Mouse (Mus musculus) adrenal gland, postnatal 36 days (tissue): Measurements from ENCODE around the gene Tdrd9. TPM values are rescaled to one million over a fixed set of nuclear protein-coding genes. Genes with fewer than 3 reads are reported as not detected.
"Not testable (repeated sequence)": the region's sequence is repeated elsewhere in the genome, so short reads cannot be mapped to it uniquely, and the experiment has no call there.

ENCODE experiments used
- DNase-seq, 2 experiments: peaks; one replicate each; pipeline ENCODE4 v3.0.0; 2021; ENCODE audit warnings: mixed read lengths in 1 of 2
- long read RNA-seq, 2 experiments: library from polyadenylated mRNA; stranded (forward); transcript quantifications; one replicate each; pipeline ENCODE4 v2.0.0; 2021; ENCODE audit warnings: borderline sequencing depth in 2 of 2
- total RNA-seq, 2 experiments: library from RNA; stranded (reverse); gene quantifications; 2 replicates each; pipeline ENCODE4 v1.2.3; 2021

Tdrd9 gene
- total RNA-seq: under 1 TPM in 1 of 2 experiments, not detected in 1; 0.23 TPM
- long read RNA-seq, experiment 1, partial matches to known transcripts: 0 of 1 reads
- long read RNA-seq, experiment 1, other reads (novel, unspliced or antisense): 1 of 1 reads
- long read RNA-seq, experiment 2: 0 reads

GRCm38 (mm10) chr12:111971231-111971686, at the start of gene Tdrd9:
TSS of gene Tdrd9 (plus strand) at chr12:111971559.
- DNase-seq: no peak

GRCm38 (mm10) chr12:111923117-111923516, 48.2 kb upstream of the Tdrd9 start:
- no peak for DNase-seq

GRCm38 (mm10) chr12:111927338-111927737, 44.0 kb upstream of the Tdrd9 start:
- DNase-seq: no peak

- DNase-seq: no peak
Observed at GRCm38 (mm10) chr12:111928411-111928966, 42.9 kb upstream of the Tdrd9 start.

GRCm38 (mm10) chr12:111931411-111932025, 39.8 kb upstream of the Tdrd9 start:
- DNase-seq: no peak

- no peak for DNase-seq
Observed at GRCm38 (mm10) chr12:111932513-111932912, 38.8 kb upstream of the Tdrd9 start.

GRCm38 (mm10) chr12:111933032-111933704, 38.2 kb upstream of the Tdrd9 start:
- DNase-seq: peak; percentile 56 to 69

GRCm38 (mm10) chr12:111933971-111934370, 37.4 kb upstream of the Tdrd9 start:
- no peak for DNase-seq

- peak; percentile 25 to 62 for DNase-seq
Observed at GRCm38 (mm10) chr12:111936706-111937550, 34.4 kb upstream of the Tdrd9 start.

GRCm38 (mm10) chr12:111938623-111939177, 32.7 kb upstream of the Tdrd9 start:
- DNase-seq: no peak

- no peak for DNase-seq
Observed at GRCm38 (mm10) chr12:111943421-111944064, 27.8 kb upstream of the Tdrd9 start.

GRCm38 (mm10) chr12:111944065-111944987, 27.0 kb upstream of the Tdrd9 start:
- DNase-seq: peak; percentile 36 to 44

- DNase-seq: peak; percentile 44 to 60
Observed at GRCm38 (mm10) chr12:111945115-111945514, 26.2 kb upstream of the Tdrd9 start.

- DNase-seq: not testable (repeated sequence)
Observed at GRCm38 (mm10) chr12:111945765-111946655, 25.3 kb upstream of the Tdrd9 start.

- DNase-seq: peak; percentile 59 to 77
Observed at GRCm38 (mm10) chr12:111946716-111947115, 24.6 kb upstream of the Tdrd9 start.

GRCm38 (mm10) chr12:111950486-111950885, 20.9 kb upstream of the Tdrd9 start:
- peak in 1 of 2 experiments; percentile 19 for DNase-seq

- DNase-seq: no peak
Observed at GRCm38 (mm10) chr12:111951701-111952100, 19.7 kb upstream of the Tdrd9 start.

- no peak for DNase-seq
Observed at GRCm38 (mm10) chr12:111956173-111956572, 15.2 kb upstream of the Tdrd9 start.
